Mouse (Mus musculus) megakaryocyte-erythroid progenitor cell, adult 5-6 weeks (primary cell): ENCODE measurements around the gene Vps35l. TPM values are rescaled to one million over a fixed set of nuclear protein-coding genes. Genes with fewer than 3 reads are reported as not detected.

Experiments
- ATAC-seq: replicated peaks from 2 replicates; pipeline ENCODE4 v1.8.0; 2016; ENCODE audit warnings: mild to moderate bottlenecking, inconsistent platforms; ENCODE audit not compliant: severe bottlenecking, poor library complexity, low FRiP score, low TSS enrichment
- total RNA-seq, 2 experiments: library from RNA; stranded (forward) in 1 of 2; stranded (reverse) in 1 of 2; fragments of 200-1000, 215-1000 nt in 1 of 2; fragments of >200 nt in 1 of 2; fragmentation: Nextera tagmentation in 1 of 2; gene quantifications; 2 replicates each; pipeline ENCODE4 v1.2.3; 2014 to 2017

The Vps35l gene
- total RNA-seq, 2 experiments from 2014 or later, result 46.6 to 52.9 TPM

DNA sequence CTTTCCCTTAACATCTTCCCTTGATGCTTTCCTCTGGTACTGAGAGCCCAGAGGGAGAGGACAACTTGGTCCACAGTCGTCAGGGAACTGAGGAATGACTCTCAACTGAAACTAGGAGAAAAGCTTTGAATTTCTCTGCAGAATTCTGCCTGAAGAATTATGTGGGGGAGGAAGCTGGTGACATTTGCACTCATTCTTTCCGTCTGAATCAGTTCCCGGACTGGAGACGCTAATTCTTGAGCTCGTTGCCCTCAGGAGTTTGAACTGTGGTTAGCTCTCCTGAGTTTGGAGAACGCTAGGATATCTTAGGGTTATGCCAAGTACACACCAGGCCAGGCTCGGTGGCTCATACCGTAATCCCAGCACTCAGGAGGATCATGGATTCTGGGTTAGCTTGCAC lies 29.2 kb downstream of the Vps35l start:
- ATAC-seq, result no peak

DNA sequence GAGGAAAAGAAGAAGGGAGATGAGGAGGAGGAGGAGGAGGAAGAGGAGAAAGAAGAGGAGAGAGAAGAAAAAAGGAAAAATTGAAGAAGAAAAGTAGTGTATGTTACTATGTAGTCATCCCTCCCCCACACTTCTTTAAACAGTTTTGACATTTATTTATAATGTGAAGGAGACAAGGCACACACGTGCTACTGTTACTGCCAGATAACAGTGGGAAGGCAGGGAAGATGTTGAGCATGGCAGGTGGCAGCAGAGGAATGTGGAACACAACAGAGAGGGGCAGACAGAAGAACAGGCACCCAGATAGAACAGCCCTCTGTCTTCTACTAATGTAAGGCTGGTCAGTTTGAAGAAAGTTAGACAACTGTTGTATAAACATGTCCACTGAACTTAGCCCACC lies 29.6 kb downstream of the Vps35l start:
- peak; percentile 53; the same call in 1 of the 2 replicates for ATAC-seq

DNA sequence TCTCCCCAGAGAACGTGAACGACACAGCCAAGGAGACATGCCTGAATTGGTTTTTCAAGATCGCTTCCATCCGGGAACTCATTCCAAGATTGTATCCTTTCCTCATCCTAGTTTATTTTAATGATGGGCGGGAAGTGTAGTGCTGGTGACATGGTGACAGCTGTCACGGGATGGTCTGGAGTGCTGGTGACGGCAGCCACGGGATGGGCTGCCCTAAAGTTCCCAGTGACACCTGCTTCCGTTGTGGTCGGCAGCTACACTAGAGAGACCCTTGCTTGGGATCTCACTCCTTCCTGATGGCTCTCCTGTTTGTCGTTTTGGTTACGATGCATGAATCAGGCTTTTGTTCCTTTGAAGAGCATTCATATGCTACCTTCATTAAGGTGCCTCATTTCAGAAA lies 33.0 kb downstream of the Vps35l start:
- ATAC-seq, result no peak

DNA sequence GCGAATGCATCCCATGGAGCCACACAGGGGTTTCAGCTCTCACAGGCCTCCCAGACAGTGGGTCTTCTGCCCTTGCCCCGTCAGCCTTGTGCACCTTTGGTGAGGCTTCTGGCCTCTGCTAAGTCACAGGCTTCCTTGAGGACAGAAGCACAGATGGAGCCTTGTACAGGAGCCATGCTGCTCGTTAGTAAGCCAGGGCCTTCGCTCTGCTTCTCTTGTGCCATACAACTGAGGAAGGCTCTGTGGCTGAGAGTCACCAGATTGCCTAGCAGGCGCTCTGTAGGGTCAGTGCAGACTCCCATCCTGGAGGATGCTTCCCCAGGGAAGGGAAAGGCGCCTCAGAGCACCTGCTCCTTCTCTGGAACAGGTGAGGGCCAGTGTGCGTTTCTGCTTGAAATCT lies 36.0 kb downstream of the Vps35l start:
- ATAC-seq, result no peak

DNA sequence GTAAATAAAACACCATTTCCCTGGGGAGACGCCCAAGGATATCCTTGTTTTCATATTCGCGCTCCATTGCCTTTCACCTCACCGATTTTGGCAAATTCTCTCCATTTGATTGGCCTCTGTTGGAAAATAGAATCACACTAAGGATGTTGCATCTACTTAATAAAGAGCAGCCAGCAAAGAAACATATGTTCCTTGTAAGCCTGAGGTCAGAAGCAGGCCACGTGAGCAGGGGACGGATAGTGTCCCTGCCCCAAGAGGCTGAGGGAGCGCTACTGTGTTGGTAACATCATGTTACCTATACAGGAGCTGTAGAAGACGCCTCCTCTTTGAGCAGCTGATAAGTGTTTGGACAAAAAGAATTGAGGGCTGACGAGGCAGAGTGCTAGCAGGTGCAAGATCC lies 36.5 kb downstream of the Vps35l start:
- ATAC-seq, result no peak

DNA sequence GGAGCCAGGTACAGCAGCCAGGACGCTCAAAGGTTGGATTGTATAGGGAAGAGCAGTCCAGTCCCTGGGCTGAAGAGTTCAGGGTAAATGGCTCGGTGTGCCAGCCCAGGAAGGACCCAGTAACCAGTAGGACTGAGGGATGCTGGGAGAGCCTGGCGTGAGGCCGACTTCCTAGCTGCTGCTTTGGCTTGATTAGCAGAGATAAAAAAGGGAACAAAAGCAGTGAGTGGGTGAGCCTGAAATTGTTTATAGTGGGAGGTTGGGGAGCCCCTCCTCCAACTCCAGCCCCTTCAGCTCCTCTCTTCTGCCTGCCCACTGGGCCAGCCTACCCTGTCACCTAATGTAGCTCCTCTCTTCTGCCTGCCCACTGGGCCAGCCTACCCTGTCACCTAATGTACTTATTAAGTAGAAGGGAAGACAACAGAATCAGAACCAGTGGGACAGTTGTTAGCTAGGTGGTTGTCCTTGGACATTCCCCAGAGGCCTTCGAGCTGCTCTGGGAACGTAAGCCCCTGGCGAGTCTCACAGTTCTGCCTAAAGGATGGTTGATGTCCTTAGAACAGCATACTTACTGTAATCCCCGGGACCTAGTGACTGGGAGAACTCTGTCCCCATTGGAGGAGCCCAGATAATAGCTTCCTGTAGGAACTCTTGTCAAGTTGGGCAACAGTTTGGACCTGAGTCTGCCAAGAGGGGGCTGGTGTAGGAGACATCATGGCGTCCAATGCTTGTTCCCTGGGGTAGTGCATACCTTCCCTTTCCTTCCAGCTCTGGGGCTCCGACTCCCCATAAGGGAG lies 37.8 kb downstream of the Vps35l start:
- ATAC-seq, result peak; percentile 92

DNA sequence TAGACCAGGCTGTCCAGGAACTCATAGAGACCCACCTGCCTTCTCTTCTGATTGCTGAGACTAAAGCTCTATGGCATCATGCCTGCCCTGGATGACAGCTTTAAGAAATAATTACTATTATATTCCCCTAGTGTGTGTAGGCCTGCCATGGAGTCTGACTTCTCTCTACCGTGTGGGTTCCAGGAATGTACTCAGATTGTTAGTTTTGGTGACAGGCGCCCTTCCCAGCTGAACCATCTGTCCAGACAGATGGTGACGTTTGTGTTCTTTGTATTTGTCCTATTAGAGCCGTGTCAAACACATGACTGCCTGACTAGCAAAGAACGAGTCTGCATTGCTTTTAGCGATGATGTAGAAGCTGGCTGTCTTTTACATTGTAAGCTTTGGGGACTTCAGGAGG lies 38.5 kb downstream of the Vps35l start:
- ATAC-seq, result no peak

DNA sequence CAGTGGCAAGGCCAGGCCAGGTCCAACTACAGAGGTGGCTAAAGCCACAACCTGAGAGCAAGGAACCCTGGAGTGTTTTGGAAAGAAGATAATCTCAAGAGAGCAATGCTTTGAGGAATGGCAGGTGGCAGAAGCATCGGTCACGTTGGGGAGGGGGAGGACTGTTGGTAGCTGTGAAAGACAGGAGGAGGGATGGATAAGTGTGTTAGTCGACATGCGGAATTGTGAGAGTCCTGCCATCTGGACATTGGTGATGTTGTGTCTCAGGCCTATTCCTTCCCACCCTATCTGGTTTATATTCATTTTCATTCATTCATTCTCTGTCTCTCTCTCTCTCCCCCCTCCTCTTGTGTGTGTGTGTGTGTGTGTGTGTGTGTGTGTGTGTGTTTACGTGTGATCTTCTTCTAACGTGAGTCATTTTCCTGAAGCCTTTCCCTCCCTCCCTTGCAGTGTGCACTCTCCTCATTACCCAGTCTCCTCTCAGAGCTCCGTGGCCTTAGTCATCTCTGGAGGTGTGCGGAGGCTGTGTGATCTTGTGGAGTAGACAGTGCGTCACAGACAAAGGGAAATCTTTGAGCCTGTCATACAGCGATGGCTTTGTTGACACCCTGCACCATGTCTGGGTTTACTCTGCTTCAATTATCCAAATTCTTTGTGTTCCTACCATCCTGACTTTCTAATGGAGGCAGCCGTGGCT lies 43.4 kb downstream of the Vps35l start:
- no peak for ATAC-seq

DNA sequence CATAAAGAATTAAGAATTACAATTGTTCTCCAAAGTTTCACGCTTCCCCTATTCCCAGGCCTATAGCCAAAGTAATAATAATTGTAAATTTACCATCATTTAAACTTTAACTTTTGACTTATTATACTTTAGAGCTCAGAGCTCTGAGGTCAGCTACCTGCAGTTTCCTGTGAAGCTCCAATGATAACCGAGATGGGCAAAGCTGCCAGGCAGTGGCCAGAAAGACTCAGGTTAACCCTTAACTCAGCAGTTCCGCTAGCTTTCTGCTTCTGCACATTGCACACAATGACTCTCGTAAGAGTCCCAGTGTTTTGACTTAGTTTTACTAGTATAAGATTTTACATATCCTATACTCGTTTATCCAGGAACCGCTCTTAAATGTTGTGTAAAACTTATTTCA lies 46.1 kb downstream of the Vps35l start:
- ATAC-seq, result no peak

DNA sequence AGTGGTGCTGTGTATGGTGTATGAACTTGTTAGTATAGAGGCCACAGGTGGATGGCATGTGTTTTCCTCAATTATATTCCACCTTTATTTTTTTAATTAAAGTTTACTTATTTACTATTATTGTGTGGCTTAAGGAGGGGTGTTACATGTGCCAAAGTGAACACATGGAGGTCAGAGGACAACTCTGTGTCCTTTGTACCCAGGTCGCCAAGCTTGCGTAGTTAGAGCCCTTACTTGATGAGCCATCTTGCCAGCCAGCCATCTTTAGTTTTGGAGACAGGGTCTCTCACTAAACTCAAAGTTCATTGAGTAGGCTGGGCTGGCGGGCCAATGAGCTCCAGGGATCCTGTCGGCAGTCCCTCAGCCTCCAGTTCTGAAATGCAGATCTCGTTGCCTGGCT lies 47.3 kb downstream of the Vps35l start:
- no peak for ATAC-seq

DNA sequence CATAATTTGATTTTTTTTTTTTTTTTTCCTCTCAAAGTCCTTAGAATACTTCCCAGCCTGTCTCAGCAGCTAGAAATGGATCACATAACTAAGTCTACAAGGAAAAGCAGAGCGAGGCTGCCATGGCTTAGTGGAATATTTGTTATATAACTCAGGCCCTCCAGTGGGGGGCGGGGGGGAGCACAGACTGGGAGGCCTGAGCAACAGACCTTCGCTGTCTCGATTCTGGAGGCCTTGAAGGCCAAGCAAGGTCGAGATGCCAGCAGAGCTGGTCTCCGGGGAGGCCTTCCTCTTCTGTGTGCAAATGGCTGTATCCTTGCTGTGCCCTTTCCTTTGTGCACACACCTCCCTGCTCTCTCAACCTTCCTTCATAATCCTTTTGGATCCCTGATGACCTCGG lies 48.5 kb downstream of the Vps35l start:
- ATAC-seq, result no peak

DNA sequence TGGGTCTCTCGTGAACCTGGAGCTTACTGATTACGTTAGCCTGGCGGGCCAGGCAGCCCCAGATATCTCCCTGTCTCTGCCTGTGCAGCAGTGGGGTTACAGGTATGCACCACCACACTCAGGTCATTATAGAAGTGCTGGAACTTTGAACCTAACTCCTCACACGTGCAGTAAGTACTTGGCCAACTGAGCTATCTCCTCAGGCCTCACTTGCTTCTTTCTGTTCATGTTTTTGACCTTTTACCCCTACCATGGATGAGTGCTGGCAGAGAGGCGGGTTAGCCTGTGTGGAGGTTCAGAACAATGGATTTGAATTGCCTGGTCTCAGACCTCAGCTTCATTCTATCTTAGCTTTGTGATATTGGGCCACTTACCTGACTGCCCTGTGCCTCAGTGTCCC lies 50.3 kb downstream of the Vps35l start:
- no peak for ATAC-seq

DNA sequence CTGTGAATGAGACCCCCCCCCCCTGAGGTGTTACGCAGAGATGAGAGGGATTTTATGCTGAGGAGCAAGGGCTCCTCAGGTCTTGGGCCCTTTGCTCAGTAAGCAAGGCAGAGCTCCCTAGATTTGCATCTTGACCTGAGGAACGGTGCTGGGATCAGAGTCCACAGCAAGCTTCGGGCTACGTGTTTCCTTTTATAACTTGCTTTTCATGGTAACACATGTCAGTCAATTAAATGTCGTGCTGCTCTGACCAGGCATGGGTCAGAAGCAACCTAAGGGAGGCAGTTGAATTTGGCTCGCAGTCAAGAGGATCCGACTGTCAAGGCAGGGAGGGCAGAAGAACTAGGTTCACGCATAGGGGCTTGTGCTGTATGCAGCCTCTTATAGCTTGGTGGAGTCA lies 53.9 kb downstream of the Vps35l start:
- ATAC-seq, result no peak

DNA sequence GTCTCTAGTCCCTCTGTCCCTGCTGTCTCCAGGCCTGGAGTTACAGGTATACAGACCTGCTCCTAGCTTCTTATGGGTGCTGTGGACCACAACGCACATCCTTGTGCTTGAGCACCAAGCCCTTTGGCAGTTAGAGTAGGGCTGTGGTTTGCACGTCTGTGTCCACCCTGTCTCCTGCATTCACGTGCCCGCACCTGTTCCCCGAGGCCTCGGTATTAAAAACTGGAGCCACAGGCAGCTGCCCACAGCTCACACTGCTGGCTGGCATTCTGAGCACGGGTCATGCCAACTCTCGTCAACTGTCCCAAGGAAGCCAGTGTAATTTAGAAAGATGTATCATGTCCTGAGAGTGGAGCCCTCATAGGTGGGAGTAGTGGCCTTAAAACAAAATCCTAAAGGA lies 55.8 kb downstream of the Vps35l start:
- ATAC-seq, result no peak

DNA sequence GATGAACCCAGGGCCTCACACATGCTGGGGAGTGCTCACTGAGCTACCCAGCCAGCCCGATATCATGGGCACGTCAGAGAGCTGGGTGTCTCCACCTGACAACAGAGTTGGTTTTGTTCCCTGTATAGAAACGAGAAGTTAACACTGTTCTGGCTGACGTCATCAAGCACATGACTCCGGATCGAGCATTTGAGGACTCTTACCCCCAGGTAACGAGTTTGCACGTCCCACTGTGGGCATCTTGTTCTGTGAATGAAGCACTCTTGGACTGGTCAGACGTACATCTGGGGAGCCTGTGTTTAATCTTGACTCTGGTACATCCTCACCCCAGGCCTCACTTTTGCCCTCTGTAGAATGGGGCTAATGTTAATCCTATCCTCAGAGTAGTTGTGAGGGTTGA lies 56.8 kb downstream of the Vps35l start:
- ATAC-seq, result no peak

DNA sequence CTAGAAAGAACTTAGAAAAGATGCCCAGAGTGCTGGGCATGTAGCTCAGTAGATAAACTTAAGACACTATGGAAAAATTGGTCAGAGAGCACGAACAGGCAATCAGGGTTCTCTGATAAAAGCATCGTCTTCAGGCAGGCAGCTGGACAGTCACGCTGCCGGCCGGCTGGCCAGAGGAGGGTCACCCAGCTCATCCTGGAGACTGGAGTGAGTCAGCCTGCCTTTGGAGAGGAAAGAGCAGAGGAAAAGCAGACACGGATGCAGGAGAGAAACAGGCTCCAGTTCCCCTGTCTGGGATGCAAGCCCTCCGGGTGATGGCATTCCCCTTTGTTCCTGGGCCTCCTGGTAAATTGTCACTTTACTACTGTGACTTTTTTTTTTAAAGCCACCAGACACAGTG lies 57.6 kb downstream of the Vps35l start:
- ATAC-seq, result 0 out of 2 replicates have a peak, but pooled peaks have one; percentile 19

DNA sequence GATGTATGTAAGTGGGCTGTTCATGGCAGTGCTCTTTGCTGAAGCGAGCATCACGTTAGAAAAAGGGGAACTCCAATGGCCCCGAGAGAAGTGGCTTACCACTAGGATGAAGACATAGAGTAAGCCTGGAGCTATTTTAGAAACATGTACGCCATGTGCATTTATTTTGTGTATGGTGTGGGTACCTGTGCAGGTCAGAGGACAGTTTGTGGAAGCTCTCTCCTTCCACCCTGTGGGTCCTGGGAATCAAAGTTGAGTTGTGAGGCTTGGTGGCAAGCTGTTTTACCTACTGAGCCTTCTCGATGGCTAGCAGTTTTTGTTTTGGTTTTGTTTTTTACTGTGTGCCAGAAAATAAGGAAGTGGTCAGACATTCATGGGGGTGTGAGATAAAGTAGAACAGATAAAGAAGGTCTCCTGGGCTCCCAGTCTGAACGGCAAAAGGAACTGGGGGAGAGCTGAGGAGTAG lies 58.1 kb downstream of the Vps35l start:
- ATAC-seq, result peak; percentile 62; the same call in 1 of the 2 replicates

DNA sequence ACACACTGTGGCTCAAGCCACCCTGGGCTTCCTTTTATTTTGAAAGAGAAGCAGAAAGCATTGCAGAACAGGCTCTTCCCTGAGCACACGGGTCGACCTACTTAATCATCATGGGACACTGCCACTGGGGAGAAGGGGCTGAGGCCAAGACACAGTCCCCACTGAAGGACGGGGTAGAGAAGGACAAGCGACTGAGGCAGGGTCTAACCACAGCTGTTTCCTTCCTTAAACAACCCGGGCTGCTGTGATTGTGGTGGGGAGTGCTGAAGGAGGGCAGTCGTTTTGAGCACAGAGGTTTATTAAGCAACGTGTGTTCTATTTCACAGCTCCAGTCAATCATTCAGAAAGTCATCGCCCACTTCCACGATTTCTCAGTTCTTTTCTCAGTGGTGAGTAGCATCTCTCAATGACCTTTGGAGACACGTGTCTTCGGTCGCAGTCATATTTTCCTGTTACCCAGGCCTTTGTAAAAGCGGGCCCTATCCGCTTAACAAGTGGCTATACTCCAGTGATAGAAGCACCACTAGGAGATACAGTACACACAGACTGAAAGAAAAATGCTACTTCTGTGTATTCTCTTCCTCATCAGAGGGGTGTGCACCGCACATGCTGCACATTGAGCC lies 60.2 kb downstream of the Vps35l start:
- no peak for ATAC-seq

DNA sequence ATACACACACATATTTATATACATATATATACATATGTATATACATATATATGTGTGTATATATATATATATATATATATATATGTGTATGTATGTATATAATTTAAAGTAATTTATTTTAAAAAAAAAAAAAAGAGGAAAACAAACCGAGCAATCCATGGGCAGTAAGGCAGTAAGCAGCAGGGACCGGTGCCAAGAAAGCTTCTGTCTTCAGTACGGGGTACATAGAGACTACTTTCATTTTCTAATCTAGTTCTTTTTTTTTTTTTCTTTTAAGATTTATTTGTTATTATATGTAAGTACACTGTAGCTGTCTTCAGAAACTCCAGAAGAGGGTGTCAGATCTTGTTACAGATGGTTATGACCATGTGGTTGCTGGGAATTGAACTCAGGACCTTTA lies 61.8 kb downstream of the Vps35l start:
- no peak for ATAC-seq

DNA sequence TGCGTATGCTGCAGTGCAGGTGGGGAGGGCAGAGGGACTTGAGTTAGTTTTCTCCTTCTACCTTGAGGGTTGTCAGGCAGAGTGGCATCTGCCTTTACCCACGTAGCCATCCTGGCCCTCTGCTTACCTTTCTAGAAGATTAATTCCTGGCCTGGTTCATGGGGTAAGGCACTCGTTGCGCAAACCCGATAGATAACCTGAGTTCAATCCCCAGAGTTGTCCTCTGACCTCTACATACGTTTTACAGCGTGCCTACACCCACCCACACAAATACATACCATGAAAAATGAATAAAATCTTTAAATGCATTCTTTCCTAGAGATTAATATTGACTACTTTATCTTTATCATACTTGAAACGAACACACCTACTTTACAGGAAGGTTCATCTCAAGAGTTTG lies 63.4 kb downstream of the Vps35l start:
- ATAC-seq, result no peak
